Mouse (Mus musculus) urinary bladder, postnatal 0 days (tissue): ENCODE measurements around the gene Wasl. TPM values are rescaled to one million over a fixed set of nuclear protein-coding genes. Genes with fewer than 3 reads are reported as not detected.

ENCODE experiments used
- polyA plus RNA-seq: library from polyadenylated mRNA; unstranded; fragments of >200 nt; fragmentation: Nextera tagmentation; extraction: Ambion mirVana; gene quantifications from 2 replicates; pipeline ENCODE4 v1.2.1, GENCODE M21; 2015

The Wasl gene
- polyA plus RNA-seq = 60.1 and 72.3 TPM in 2 replicates

DNA sequence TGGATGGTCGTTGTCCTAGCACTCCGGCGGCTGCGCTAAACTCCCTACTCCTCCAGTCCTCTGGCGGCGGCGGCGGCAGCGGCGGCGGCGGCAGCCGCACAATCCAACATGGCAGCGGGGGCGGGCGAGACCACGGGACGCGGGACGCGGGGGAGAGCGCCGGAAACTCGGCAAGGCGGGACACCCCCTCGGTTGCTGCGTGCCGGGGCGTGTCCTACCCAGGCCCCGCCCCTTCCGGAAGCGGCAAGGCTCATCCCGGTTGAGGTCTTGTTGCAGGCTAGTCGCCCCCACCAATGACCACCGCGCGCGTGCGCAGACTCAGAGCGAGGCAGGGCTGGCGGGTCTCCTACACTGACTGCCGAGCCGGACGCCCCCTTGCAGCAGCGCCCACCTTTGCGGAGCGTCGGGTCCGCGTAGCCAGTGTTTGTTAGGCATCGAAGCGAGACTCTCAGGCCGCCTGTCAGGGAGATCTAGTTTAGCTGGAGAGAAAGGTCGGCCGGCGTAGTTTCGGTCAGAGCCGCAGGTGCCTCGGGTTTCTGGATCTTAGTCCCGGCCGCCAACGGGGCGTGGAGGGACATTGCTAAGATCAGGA lies at the start of gene Wasl:
Gene Wasl (minus strand): TSS at position 143 of the 592 bp plus-strand sequence.

DNA sequence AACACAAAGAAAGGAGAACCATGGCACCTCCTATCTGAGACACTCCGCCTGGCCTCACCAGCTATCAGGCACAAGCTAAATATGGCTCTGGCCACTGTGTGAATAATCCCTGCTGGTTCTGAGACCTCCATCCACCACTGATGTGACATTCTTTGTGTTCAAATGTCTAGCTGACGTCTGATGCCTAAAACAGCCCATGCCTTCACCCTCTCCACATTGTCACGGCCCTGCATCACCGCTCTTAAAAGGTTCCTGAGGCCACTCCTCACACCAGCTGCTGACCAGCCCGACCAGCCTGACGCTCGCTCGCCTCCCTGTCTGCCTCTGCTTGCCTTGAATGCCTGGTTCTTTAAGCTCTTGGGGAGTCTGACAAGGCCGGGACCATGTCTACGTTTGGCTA lies 67.3 kb downstream of the Wasl start, which contains the start of gene Lmod2:
Gene Lmod2 (plus strand): TSS at position 263 of the 400 bp plus-strand sequence.

Other genes starting within 250 kb of the Wasl start
- gene Iqub, start 149.9 kb downstream of the Wasl start, polyA plus RNA-seq = 0.04 TPM in 1 of 2 replicates, not detected in the other
- gene Ndufa5, start 137.0 kb downstream of the Wasl start, polyA plus RNA-seq = 433 and 453 TPM in 2 replicates
- gene Asb15, start 136.9 kb downstream of the Wasl start, polyA plus RNA-seq = 0.04 and 0.07 TPM in 2 replicates
- gene Lmod2, start 67.2 kb downstream of the Wasl start, polyA plus RNA-seq = not detected in 2 replicates
- not detected in 2 replicates for gene Hyal6, start 68.2 kb upstream of the Wasl start, polyA plus RNA-seq
- gene Hyal4, start 83.3 kb upstream of the Wasl start, polyA plus RNA-seq = not detected in 2 replicates
- not detected in 2 replicates for gene Spam1, start 126.2 kb upstream of the Wasl start, polyA plus RNA-seq
- gene Hyal5, start 193.0 kb upstream of the Wasl start, polyA plus RNA-seq = 0.31 and 0.46 TPM in 2 replicates